Mouse (Mus musculus) heart, embryonic 12.5 days (tissue): ENCODE results near the gene Lin37. TPM values are rescaled to one million over a fixed set of nuclear protein-coding genes. Genes with fewer than 3 reads are reported as not detected.

Source experiments
- ATAC-seq: fragments of 200-750 bp; cut with Nextera tagmentation; 2 replicates; pipeline ENCODE4 v1.8.0; 2017; ENCODE audit warnings: moderate TSS enrichment, moderate library complexity; ENCODE audit not compliant: insufficient number of reproducible peaks, low FRiP score
- H3K27ac ChIP-seq: fragments of 300-500 bp; sonication (generic); 2 replicates; pipeline ENCODE4 v1.5.1; 2016; ENCODE audit warnings: mild to moderate bottlenecking, moderate library complexity; ENCODE audit not compliant: poor library complexity, severe bottlenecking
- H3K27me3 ChIP-seq: fragments of 300-500 bp; sonication (generic); replicated peaks from 2 replicates; pipeline ENCODE4 v1.6.1; 2016; ENCODE audit warnings: mild to moderate bottlenecking, moderate library complexity
- H3K36me3 ChIP-seq: fragments of 300-500 bp; sonication (generic); 2 replicates; pipeline ENCODE4 v1.6.1; 2016; ENCODE audit warnings: mild to moderate bottlenecking, moderate library complexity
- H3K4me1 ChIP-seq: fragments of 300-500 bp; sonication (generic); replicated peaks from 2 replicates; pipeline ENCODE4 v1.6.1; 2016; ENCODE audit warnings: mild to moderate bottlenecking
- H3K4me2 ChIP-seq: fragments of 300-500 bp; sonication (generic); 2 replicates; pipeline ENCODE4 v1.6.1; 2016; ENCODE audit warnings: mild to moderate bottlenecking, moderate library complexity
- H3K4me3 ChIP-seq: fragments of 300-500 bp; sonication (generic); 2 replicates; pipeline ENCODE4 v1.5.1; 2016; ENCODE audit warnings: mild to moderate bottlenecking
- H3K9ac ChIP-seq: fragments of 300-500 bp; sonication (generic); 2 replicates; pipeline ENCODE4 v1.6.1; 2016; ENCODE audit warnings: mild to moderate bottlenecking, moderate library complexity
- H3K9me3 ChIP-seq: fragments of 300-500 bp; sonication (generic); replicated peaks from 2 replicates; pipeline ENCODE4 v1.6.1; 2016; ENCODE audit warnings: mild to moderate bottlenecking, moderate library complexity
- WGBS: fragments of 180-500 bp; shearing (Covaris S2); methylation state at CpG from one replicate; pipeline ENCODE4 v1.1.7; 2016; 5-methylcytosine and 5-hydroxymethylcytosine counted together
- polyA plus RNA-seq: library from polyadenylated mRNA; unstranded; fragments of >200 nt; fragmentation: Nextera tagmentation; extraction: Ambion mirVana; gene quantifications from 2 replicates; pipeline ENCODE4 v1.2.1, GENCODE M21; 2016

Lin37 gene
- polyA plus RNA-seq, 1 experiment from 2014 or later: 34.8 TPM

GRCm38 (mm10) chr7:30594510-30595024, 34.9 kb upstream of the Lin37 start:
- Histone ChIP-seq H3K9me3 (no peaks in the 10 kb centered on the region), H3K36me3 (no peaks in the 10 kb centered on the region), H3K4me2 (no peak overlapping the region), H3K4me3 (no peak overlapping the region), H3K4me1 (peaks cover 7% of the 10 kb centered on the region), H3K9ac (no peak overlapping the region), H3K27me3 (0 out of 2 replicates have a peak, but pooled peaks cover 17% of the 10 kb centered on the region), H3K27ac (no peak overlapping the region)
- WGBS: 59% methylated on average over 4 of the region's 4 CpGs
- ATAC-seq: no peak

GRCm38 (mm10) chr7:30593579-30594509, 34.2 kb upstream of the Lin37 start:
- Histone ChIP-seq H3K4me3 (no peak overlapping the region), H3K4me2 (no peak overlapping the region), H3K9ac (no peak overlapping the region), H3K27ac (no peak overlapping the region), H3K9me3 (no peaks in the 10 kb centered on the region), H3K27me3 (0 out of 2 replicates have a peak, but pooled peaks cover 17% of the 10 kb centered on the region), H3K36me3 (no peaks in the 10 kb centered on the region), H3K4me1 (peaks cover 5% of the 10 kb centered on the region; the same call in 1 of the 2 replicates)
- ATAC-seq: no peak
- WGBS: 58% methylated on average over 10 of the region's 10 CpGs

GRCm38 (mm10) chr7:30592772-30593423, 33.3 kb upstream of the Lin37 start:
- no peak overlapping the region for H3K27ac ChIP-seq
- 37% methylated on average over 5 of the region's 5 CpGs for WGBS
- H3K9ac ChIP-seq: no peak overlapping the region
- H3K4me3 ChIP-seq: no peak overlapping the region
- H3K36me3 ChIP-seq: no peaks in the 10 kb centered on the region
- peaks cover 5% of the 10 kb centered on the region; the same call in 1 of the 2 replicates for H3K4me1 ChIP-seq
- ATAC-seq: no peak
- no peak overlapping the region for H3K4me2 ChIP-seq
- H3K27me3 ChIP-seq: 0 out of 2 replicates have a peak, but pooled peaks cover 17% of the 10 kb centered on the region
- H3K9me3 ChIP-seq: no peaks in the 10 kb centered on the region

GRCm38 (mm10) chr7:30591605-30591951, 31.9 kb upstream of the Lin37 start:
- H3K27me3 ChIP-seq: 0 out of 2 replicates have a peak, but pooled peaks cover 17% of the 10 kb centered on the region
- H3K9me3 ChIP-seq: no peaks in the 10 kb centered on the region
- no peak overlapping the region for H3K9ac ChIP-seq
- H3K27ac ChIP-seq: no peak overlapping the region
- ATAC-seq: no peak
- peaks cover 5% of the 10 kb centered on the region for H3K36me3 ChIP-seq
- H3K4me1 ChIP-seq: peaks cover 15% of the 10 kb centered on the region
- H3K4me2 ChIP-seq: no peak overlapping the region
- H3K4me3 ChIP-seq: no peak overlapping the region
- WGBS: 39% methylated on average over 4 of the region's 4 CpGs

GRCm38 (mm10) chr7:30590927-30591604, 31.4 kb upstream of the Lin37 start:
- H3K9me3 ChIP-seq: no peaks in the 10 kb centered on the region
- no peak for ATAC-seq
- H3K36me3 ChIP-seq: peaks cover 11% of the 10 kb centered on the region
- no peak overlapping the region for H3K27ac ChIP-seq
- no peak overlapping the region for H3K4me3 ChIP-seq
- peaks cover 16% of the 10 kb centered on the region for H3K4me1 ChIP-seq
- H3K27me3 ChIP-seq: 0 out of 2 replicates have a peak, but pooled peaks cover 17% of the 10 kb centered on the region
- no peak overlapping the region for H3K4me2 ChIP-seq
- no peak overlapping the region for H3K9ac ChIP-seq
- WGBS: 78% methylated on average over 9 of the region's 9 CpGs

- Histone ChIP-seq H3K9ac (peak overlapping the region; percentile 92), H3K36me3 (peaks cover 25% of the 10 kb centered on the region), H3K9me3 (no peaks in the 10 kb centered on the region), H3K27ac (peak overlapping the region; percentile 89), H3K4me2 (peak overlapping the region; percentile 93), H3K27me3 (0 out of 2 replicates have a peak, but pooled peaks cover 11% of the 10 kb centered on the region), H3K4me3 (peak overlapping the region; percentile 82), H3K4me1 (peaks cover 16% of the 10 kb centered on the region)
- ATAC-seq: peak; percentile 63
- 29% methylated on average over 40 of the region's 40 CpGs for WGBS
Measured at GRCm38 (mm10) chr7:30589435-30590301, 30.0 kb upstream of the Lin37 start.

- ATAC-seq: peak; percentile 96
- Histone ChIP-seq H3K9ac (peak within 1 kb of the TSS; percentile 92), H3K4me3 (peak within 1 kb of the TSS; percentile 82), H3K36me3 (peaks cover 33% of the 10 kb centered on the region), H3K9me3 (no peaks in the 10 kb centered on the region), H3K27me3 (0 out of 2 replicates have a peak, but pooled peaks cover 4% of the 10 kb centered on the region), H3K27ac (peak within 1 kb of the TSS; percentile 89), H3K4me2 (peak within 1 kb of the TSS; percentile 93), H3K4me1 (peaks cover 16% of the 10 kb centered on the region)
- WGBS: under 1% methylated on average over 54 of the region's 68 CpGs
Measured at GRCm38 (mm10) chr7:30588676-30589434, 29.2 kb upstream of the Lin37 start, which contains the start of gene Kmt2b. Gene Kmt2b (minus strand): TSS chr7:30588726.

GRCm38 (mm10) chr7:30587842-30588667, 28.4 kb upstream of the Lin37 start:
- Histone ChIP-seq H3K4me1 (peaks cover 16% of the 10 kb centered on the region), H3K4me3 (peak overlapping the region; percentile 82), H3K9ac (peak overlapping the region; percentile 92), H3K9me3 (no peaks in the 10 kb centered on the region), H3K27ac (peak overlapping the region; percentile 89), H3K27me3 (0 out of 2 replicates have a peak, but pooled peaks cover 4% of the 10 kb centered on the region), H3K4me2 (peak overlapping the region; percentile 93), H3K36me3 (peaks cover 41% of the 10 kb centered on the region)
- WGBS: under 1% methylated on average over 57 of the region's 67 CpGs
- ATAC-seq: peak; percentile 19
